Mouse (Mus musculus) liver, adult 2 months (tissue): ENCODE measurements around the gene Mtcl1. TPM values are rescaled to one million over a fixed set of nuclear protein-coding genes. Genes with fewer than 3 reads are reported as not detected.

Source experiments
- DNase-seq: peaks from one replicate; pipeline ENCODE4 v3.0.0-alpha.2; 2011; ENCODE audit warnings: low read depth, low spot score; ENCODE audit errors: extremely low read depth
- H3K27ac ChIP-seq: fragments of 200-500 bp; replicated peaks from 2 replicates; pipeline ENCODE4 v1.5.1; 2012; ENCODE audit warnings: low read depth, mild to moderate bottlenecking, control low read depth, inconsistent platforms, low read length; ENCODE audit not compliant: insufficient read depth
- H3K27me3 ChIP-seq: fragments of 200-500 bp; 2 replicates; pipeline ENCODE4 v1.6.1; 2012; ENCODE audit warnings: mild to moderate bottlenecking, moderate library complexity, low read length, inconsistent platforms; ENCODE audit not compliant: control insufficient read depth, insufficient read depth
- H3K36me3 ChIP-seq: fragments of 200-500 bp; 2 replicates; pipeline ENCODE4 v1.6.1; 2012; ENCODE audit warnings: low read length, inconsistent platforms; ENCODE audit not compliant: control insufficient read depth, insufficient read depth
- H3K4me1 ChIP-seq: fragments of 200-500 bp; 2 replicates; pipeline ENCODE4 v1.6.1; 2011; ENCODE audit warnings: low read length; ENCODE audit not compliant: control insufficient read depth, insufficient read depth
- H3K4me3 ChIP-seq: fragments of 200-500 bp; 2 replicates; pipeline ENCODE4 v1.5.1; 2011; ENCODE audit warnings: low read depth, mild to moderate bottlenecking, control low read depth, low read length, moderate library complexity; ENCODE audit not compliant: insufficient read depth
- H3K79me2 ChIP-seq: fragments of 200-500 bp; 2 replicates; pipeline ENCODE4 v1.6.1; 2012; ENCODE audit warnings: inconsistent platforms, mild to moderate bottlenecking, low read length, moderate library complexity; ENCODE audit not compliant: control insufficient read depth, insufficient read depth
- H3K9ac ChIP-seq: fragments of 200-500 bp; 2 replicates; pipeline ENCODE4 v1.6.1; 2012; ENCODE audit warnings: low read depth, mild to moderate bottlenecking, control low read depth, inconsistent platforms, low read length
- CTCF ChIP-seq: fragments of 200-500 bp; IDR thresholded peaks from 2 replicates; pipeline ENCODE4 v1.5.1; 2011; ENCODE audit warnings: low read depth, low read length, control low read depth
- POLR2A ChIP-seq: fragments of 200-500 bp; IDR thresholded peaks from 2 replicates; pipeline ENCODE4 v1.6.1; 2011; ENCODE audit warnings: low read length, control low read depth; ENCODE audit not compliant: insufficient read depth; ENCODE audit errors: extremely low read depth
- WGBS: fragments of 180-500 bp; shearing (Covaris S2); methylation state at CpG from one replicate; pipeline ENCODE4 v1.1.7; 2018; 5-methylcytosine and 5-hydroxymethylcytosine counted together
- polyA plus RNA-seq: library from polyadenylated mRNA; depleted of rRNA; stranded (reverse); fragments of >200 nt; gene quantifications from 2 replicates; pipeline ENCODE4 v1.2.3, GENCODE M21; 2012
- total RNA-seq: library from RNA; depleted of rRNA; stranded (reverse); fragments of >200 nt; gene quantifications from 2 replicates; pipeline ENCODE4 v1.2.3, GENCODE M21; 2014

The Mtcl1 gene
- total and polyA plus RNA-seq, 2 experiments, result 0.05 to 0.28 TPM

DNA sequence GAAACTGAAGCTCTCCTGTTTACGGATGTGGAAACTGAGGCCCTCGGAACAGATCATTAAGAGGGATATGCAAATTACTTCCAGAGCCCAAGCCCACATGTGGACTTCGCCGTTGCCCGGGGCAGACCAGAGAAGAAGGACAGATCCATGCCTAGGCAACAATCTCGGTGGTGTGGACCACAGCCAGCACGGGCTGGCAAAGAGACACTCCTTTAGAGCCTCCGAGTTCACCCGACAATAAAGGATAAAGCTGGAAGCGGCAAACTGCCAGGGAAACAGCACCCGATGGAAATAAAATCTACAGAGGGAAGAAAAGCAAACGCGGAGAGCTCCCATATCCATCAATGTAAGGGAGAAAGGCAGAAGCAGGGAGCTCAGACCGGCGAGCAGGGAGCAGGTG is 103.9 kb downstream of the Mtcl1 start:
- H3K36me3 ChIP-seq, result no peaks in the 10 kb centered on the region
- 91% methylated on average over 15 of the region's 15 CpGs for WGBS
- no peaks in the 10 kb centered on the region for H3K79me2 ChIP-seq
- no peak overlapping the region for H3K27ac ChIP-seq
- no peak for DNase-seq
- H3K4me3 ChIP-seq, result no peak overlapping the region
- H3K9ac ChIP-seq, result no peak overlapping the region
- 0 out of 2 replicates have a peak, but pooled peaks cover 4% of the 10 kb centered on the region for H3K27me3 ChIP-seq
- TF ChIP-seq POLR2A, result no peak
- no peaks in the 10 kb centered on the region for H3K4me1 ChIP-seq

DNA sequence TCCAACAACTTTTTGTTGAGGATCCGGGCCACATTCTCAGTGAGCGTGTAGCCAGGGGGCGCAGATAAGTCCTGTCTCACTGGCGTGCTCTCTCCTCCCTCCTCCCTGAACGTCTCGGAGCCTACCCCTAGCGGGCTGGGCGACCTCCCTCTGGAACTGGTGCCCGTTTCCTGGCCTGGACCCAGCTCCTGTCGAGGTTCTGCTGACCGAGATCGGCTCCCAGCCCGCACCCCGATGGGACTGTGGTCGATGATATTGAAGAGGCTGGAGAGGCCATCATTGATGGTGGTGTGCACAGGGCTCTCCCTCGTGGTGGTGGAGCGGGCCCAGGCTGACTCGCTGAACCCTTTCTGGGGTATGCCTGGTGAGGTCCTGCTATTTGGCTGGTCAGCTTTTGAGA is 106.6 kb downstream of the Mtcl1 start:
- no peaks in the 10 kb centered on the region for H3K4me1 ChIP-seq
- H3K36me3 ChIP-seq, result no peaks in the 10 kb centered on the region
- no peaks in the 10 kb centered on the region for H3K79me2 ChIP-seq
- no peak overlapping the region for H3K9ac ChIP-seq
- H3K4me3 ChIP-seq, result no peak overlapping the region
- 93% methylated on average over 18 of the region's 18 CpGs for WGBS
- no peak overlapping the region for H3K27ac ChIP-seq
- no peak for DNase-seq
- no peaks in the 10 kb centered on the region for H3K27me3 ChIP-seq
- TF ChIP-seq POLR2A, result no peak
- no peak for TF ChIP-seq CTCF

DNA sequence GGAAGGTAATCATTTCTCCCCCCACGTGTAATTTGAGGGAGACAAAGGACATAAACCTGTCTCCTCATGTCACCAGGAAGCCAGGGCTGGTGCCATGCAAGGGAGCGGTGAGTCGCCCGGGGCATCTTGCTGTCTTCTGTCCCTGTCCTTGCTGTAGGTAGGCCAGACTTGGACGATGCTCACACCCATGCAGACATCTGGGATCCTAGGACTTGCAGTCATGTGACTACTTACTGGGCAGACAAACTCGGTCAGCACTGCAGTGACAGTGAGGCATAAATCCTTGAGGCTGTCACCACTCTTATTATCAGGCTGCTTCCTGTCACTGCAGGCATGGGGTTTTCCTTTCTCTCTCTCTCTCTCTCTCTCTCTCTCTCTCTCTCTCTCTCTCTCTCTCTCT is 107.9 kb downstream of the Mtcl1 start:
- 79% methylated on average over 6 of the region's 6 CpGs for WGBS
- no peaks in the 10 kb centered on the region for H3K27me3 ChIP-seq
- no peak for TF ChIP-seq CTCF

DNA sequence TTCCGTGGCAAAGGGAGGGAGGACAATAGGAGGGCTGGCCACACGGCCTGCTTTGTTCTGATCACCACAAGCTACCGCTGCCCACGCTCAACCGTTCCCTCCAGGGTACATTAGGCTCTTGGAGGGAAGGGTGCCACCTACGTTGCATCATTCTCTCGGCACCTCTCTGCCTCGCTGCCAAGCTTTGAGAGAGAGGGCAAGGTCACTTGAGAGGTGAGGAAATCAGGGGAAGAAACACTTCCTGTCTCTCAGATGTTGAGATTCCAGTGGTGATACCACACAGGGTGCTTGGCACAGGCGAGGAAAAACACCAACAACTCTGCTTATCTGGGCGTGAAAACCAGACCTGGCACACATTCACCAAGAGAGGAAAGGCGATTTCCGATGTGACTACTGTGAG is 108.8 kb downstream of the Mtcl1 start:
- Histone ChIP-seq H3K4me1 (no peaks in the 10 kb centered on the region), H3K9ac (no peak overlapping the region), H3K4me3 (no peak overlapping the region), H3K79me2 (no peaks in the 10 kb centered on the region), H3K36me3 (no peaks in the 10 kb centered on the region), H3K27me3 (no peaks in the 10 kb centered on the region), H3K27ac (no peak overlapping the region)
- TF ChIP-seq CTCF (no peak), POLR2A (no peak)
- DNase-seq, result no peak
- WGBS, result 69% methylated on average over 12 of the region's 12 CpGs

More for the DNA sequence above, 107.9 kb downstream of the Mtcl1 start:
- H3K9ac ChIP-seq, result no peak overlapping the region
- no peak overlapping the region for H3K27ac ChIP-seq
- no peaks in the 10 kb centered on the region for H3K79me2 ChIP-seq
- DNase-seq, result no peak
- H3K4me1 ChIP-seq, result no peaks in the 10 kb centered on the region
- no peak overlapping the region for H3K4me3 ChIP-seq
- H3K36me3 ChIP-seq, result no peaks in the 10 kb centered on the region

DNA sequence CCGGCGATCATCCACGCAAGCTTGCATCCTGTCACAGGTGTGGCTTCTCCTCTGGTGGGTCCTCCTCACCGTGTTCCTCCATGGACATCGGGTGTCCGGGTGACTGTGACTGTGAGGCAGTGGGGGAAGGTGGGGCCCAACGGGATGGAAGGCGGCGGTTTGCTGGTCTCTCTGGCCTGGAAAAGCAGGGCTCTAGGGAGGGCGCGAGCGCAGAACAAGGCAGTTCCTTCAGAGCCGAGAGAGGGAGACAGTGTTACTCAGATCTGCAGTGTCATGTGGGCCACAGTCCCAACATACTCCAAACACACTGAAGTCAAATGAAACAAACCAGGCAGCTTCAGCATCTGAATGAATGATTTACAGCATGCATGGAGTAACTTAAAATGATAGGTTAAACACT is 111.6 kb downstream of the Mtcl1 start:
- H3K27me3 ChIP-seq, result no peaks in the 10 kb centered on the region
- no peaks in the 10 kb centered on the region for H3K4me1 ChIP-seq

DNA sequence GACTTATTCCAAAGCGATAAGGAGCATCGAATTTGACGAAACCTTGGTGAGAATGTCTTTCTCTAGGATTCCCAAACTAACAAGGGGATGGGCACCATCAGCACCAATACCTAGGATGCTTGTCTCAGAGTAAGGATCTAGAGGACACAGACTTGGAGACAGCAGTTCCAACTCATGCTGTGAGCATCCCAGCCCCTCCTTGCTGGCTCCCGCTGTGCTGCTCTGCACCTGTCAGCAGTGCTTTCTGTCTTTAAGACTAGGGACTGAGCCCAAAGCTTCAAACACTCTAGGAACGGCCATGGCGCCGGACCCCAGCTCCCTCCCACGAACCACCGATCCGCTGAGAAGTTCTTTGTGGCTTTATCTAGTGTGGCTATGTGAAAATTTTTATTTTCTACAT is 114.0 kb downstream of the Mtcl1 start:
- H3K79me2 ChIP-seq, result no peaks in the 10 kb centered on the region
- no peaks in the 10 kb centered on the region for H3K4me1 ChIP-seq
- 92% methylated on average over 10 of the region's 10 CpGs for WGBS
- H3K27ac ChIP-seq, result no peak overlapping the region
- DNase-seq, result no peak
- H3K4me3 ChIP-seq, result no peak overlapping the region
- no peaks in the 10 kb centered on the region for H3K27me3 ChIP-seq
- H3K36me3 ChIP-seq, result no peaks in the 10 kb centered on the region
- no peak overlapping the region for H3K9ac ChIP-seq
- TF ChIP-seq POLR2A, result no peak
- no peak for TF ChIP-seq CTCF

More for the DNA sequence above, 111.6 kb downstream of the Mtcl1 start:
- TF ChIP-seq POLR2A, result no peak
- Histone ChIP-seq H3K36me3 (no peaks in the 10 kb centered on the region), H3K4me3 (no peak overlapping the region), H3K27ac (no peak overlapping the region), H3K79me2 (no peaks in the 10 kb centered on the region), H3K9ac (no peak overlapping the region)
- WGBS, result 91% methylated on average over 13 of the region's 13 CpGs
- no peak for DNase-seq

DNA sequence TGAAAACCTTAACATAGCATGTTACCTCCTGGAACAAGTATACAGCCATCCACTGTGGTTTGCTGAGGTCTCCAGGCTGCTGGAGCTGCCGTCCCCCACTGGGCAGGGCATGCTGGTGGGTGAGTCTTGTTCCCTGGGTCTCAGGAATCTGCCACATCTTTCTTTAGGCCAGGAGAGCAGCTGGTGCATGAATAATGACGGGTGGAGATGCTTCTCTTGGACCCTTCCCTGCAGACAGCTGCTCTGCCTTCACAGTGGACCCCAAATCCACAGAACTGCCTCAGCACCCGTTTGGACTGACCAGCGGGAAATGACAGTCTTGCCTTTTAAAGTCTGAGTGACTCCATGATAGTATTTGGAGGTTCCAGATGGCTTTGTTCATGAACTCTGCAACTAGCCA is 114.7 kb downstream of the Mtcl1 start:
- Histone ChIP-seq H3K36me3 (no peaks in the 10 kb centered on the region), H3K9ac (no peak overlapping the region), H3K27me3 (no peaks in the 10 kb centered on the region), H3K4me1 (no peaks in the 10 kb centered on the region), H3K79me2 (no peaks in the 10 kb centered on the region), H3K4me3 (no peak overlapping the region), H3K27ac (no peak overlapping the region)
- 74% methylated on average over 4 of the region's 4 CpGs for WGBS
- TF ChIP-seq CTCF (no peak), POLR2A (no peak)
- no peak for DNase-seq
